Mouse (Mus musculus) heart, embryonic 14.5 days (tissue): Measurements from ENCODE around the gene Tnnc1. TPM values are rescaled to one million over a fixed set of nuclear protein-coding genes. Genes with fewer than 3 reads are reported as not detected.

Source experiments
- ATAC-seq: fragments of 200-750 bp; cut with Nextera tagmentation; 2 replicates; pipeline ENCODE4 v1.8.0; 2017; ENCODE audit warnings: low read depth, moderate TSS enrichment; ENCODE audit not compliant: insufficient number of reproducible peaks, insufficient read depth, low FRiP score
- H3K27ac ChIP-seq, 2 experiments: fragments of 200-500 bp in 1 of 2; fragments of 300-500 bp in 1 of 2; sonication (generic) in 1 of 2; replicated peaks in 1 of 2; 2 replicates each; pipeline ENCODE4 v1.5.1; 2012 to 2014; ENCODE audit warnings: low read depth in 2 of 2, low read length in 2 of 2, control low read depth in 1 of 2, mild to moderate bottlenecking in 1 of 2, mixed read lengths in 1 of 2; ENCODE audit not compliant: control insufficient read depth in 1 of 2, insufficient read depth in 1 of 2
- H3K27me3 ChIP-seq: fragments of 300-500 bp; sonication (generic); 2 replicates; pipeline ENCODE4 v1.6.1; 2014; ENCODE audit warnings: mild to moderate bottlenecking, low read length, control low read depth; ENCODE audit not compliant: control insufficient read depth, insufficient read depth
- H3K36me3 ChIP-seq: fragments of 300-500 bp; sonication (generic); 2 replicates; pipeline ENCODE4 v1.6.1; 2014; ENCODE audit warnings: mild to moderate bottlenecking, control low read depth, low read length, mixed read lengths; ENCODE audit not compliant: control insufficient read depth, insufficient read depth
- H3K4me1 ChIP-seq, 2 experiments: fragments of 200-500 bp in 1 of 2; fragments of 300-500 bp in 1 of 2; sonication (generic) in 1 of 2; 2 replicates each; pipeline ENCODE4 v1.6.1; 2012 to 2014; ENCODE audit warnings: low read length in 2 of 2, control low read depth in 1 of 2, mixed read lengths in 1 of 2; ENCODE audit not compliant: control insufficient read depth in 2 of 2, insufficient read depth in 2 of 2
- H3K4me2 ChIP-seq: fragments of 300-500 bp; sonication (generic); 2 replicates; pipeline ENCODE4 v1.6.1; 2014; ENCODE audit warnings: mild to moderate bottlenecking, low read length
- H3K4me3 ChIP-seq, 2 experiments: fragments of 200-500 bp in 1 of 2; fragments of 300-500 bp in 1 of 2; sonication (generic) in 1 of 2; 2 replicates each; pipeline ENCODE4 v1.5.1; 2012 to 2014; ENCODE audit warnings: low read length in 2 of 2, mild to moderate bottlenecking in 2 of 2, control low read depth in 1 of 2, low read depth in 1 of 2, moderate library complexity in 1 of 2; ENCODE audit not compliant: control insufficient read depth in 1 of 2, insufficient read depth in 1 of 2
- H3K9ac ChIP-seq: fragments of 300-500 bp; sonication (generic); 2 replicates; pipeline ENCODE4 v1.6.1; 2014; ENCODE audit warnings: mild to moderate bottlenecking, low read length
- H3K9me3 ChIP-seq: fragments of 300-500 bp; sonication (generic); 2 replicates; pipeline ENCODE4 v1.6.1; 2016; ENCODE audit warnings: low read length, control low read depth; ENCODE audit not compliant: control insufficient read depth
- WGBS: fragments of 180-500 bp; shearing (Covaris S2); extraction: QIAGEN DNeasy Blood & Tissue Kit; methylation state at CpG from one replicate; pipeline ENCODE4 v1.1.7; 2014; 5-methylcytosine and 5-hydroxymethylcytosine counted together
- polyA plus RNA-seq: library from polyadenylated mRNA; unstranded; fragments of >200 nt; fragmentation: Nextera tagmentation; extraction: Ambion mirVana; gene quantifications from 2 replicates; pipeline ENCODE4 v1.2.1, GENCODE M21; 2014

Gene Tnnc1
- polyA plus RNA-seq, 1 experiment from 2014 or later, result 5,119 TPM

- H3K27me3 ChIP-seq, result no peaks in the 10 kb centered on the region
- H3K4me1 ChIP-seq, result peaks cover 0 to 7% of the 10 kb centered on the region in 2 experiments; a peak in 2 of 4 replicates
- no peaks in the 10 kb centered on the region for H3K9me3 ChIP-seq
- 53% methylated on average over 18 of the region's 18 CpGs for WGBS
- ATAC-seq, result peak; percentile 17; the same call in 1 of the 2 replicates
- no peak overlapping the region for H3K9ac ChIP-seq
- H3K36me3 ChIP-seq, result peaks cover 81% of the 10 kb centered on the region
- peak overlapping the region in 1 of 2 experiments; percentile 37; a peak in 2 of 4 replicates for H3K27ac ChIP-seq
- no peak overlapping the region for H3K4me2 ChIP-seq
- H3K4me3 ChIP-seq, result no peak overlapping the region
Observed at GRCm38 (mm10) chr14:31172781-31173455, 35.2 kb upstream of the Tnnc1 start.

DNA sequence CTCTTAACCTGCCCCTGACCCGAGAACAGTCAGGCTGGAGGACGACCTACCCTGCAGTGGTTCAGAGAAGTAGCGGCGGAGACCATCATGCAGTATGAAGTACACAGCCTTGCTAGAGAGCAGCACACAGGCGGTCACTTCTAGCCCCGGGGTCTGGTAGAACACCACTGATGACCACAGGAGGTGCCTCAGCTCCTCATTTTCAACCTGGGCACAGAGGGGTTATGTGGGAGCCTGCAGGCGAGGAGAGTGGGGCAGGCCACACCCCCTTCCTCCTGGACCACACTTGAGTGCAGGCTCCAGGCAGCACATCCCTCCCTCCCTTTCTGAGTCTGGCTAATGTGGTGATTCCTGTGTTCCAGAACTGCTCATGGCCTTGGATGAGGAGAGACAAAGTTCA, 34.6 kb upstream of the Tnnc1 start:
- peak overlapping the region in 1 of 2 experiments; percentile 37; a peak in 1 of 4 replicates for H3K27ac ChIP-seq
- no peak overlapping the region for H3K9ac ChIP-seq
- H3K9me3 ChIP-seq, result no peaks in the 10 kb centered on the region
- ATAC-seq, result no peak
- no peak overlapping the region for H3K4me3 ChIP-seq
- peaks cover 0 to 7% of the 10 kb centered on the region in 2 experiments; a peak in 2 of 4 replicates for H3K4me1 ChIP-seq
- no peaks in the 10 kb centered on the region for H3K27me3 ChIP-seq
- H3K4me2 ChIP-seq, result no peak overlapping the region
- H3K36me3 ChIP-seq, result peaks cover 87% of the 10 kb centered on the region
- WGBS, result 85% methylated on average over 7 of the region's 7 CpGs

- Histone ChIP-seq H3K27ac (no peak overlapping the region), H3K4me2 (no peak overlapping the region), H3K36me3 (peaks cover 99% of the 10 kb centered on the region), H3K9ac (no peak overlapping the region), H3K4me1 (peaks cover 0 to 7% of the 10 kb centered on the region in 2 experiments; a peak in 2 of 4 replicates), H3K9me3 (no peaks in the 10 kb centered on the region), H3K27me3 (no peaks in the 10 kb centered on the region), H3K4me3 (no peak overlapping the region)
- WGBS, result 83% methylated on average over 15 of the region's 16 CpGs
- ATAC-seq, result no peak
Observed at GRCm38 (mm10) chr14:31177287-31177686, 30.8 kb upstream of the Tnnc1 start.

DNA sequence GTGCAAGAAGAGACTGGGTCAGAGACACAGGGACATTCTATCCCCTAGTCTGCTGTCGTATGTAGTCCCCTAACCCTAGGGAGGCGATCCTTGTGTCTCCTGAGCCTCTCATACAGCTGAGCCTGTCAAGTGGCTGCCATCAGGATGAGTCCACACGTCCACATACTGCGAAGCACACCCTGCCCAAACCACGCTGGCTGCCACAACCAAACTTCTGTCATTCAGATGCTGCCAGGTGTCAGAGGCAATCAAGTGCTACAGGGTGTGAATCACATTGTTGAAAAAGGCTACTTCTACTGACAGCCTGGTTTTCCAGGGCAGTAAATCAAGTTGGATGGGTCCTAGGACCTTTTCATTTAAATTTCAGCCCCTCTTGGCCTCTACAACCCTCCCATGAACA, 30.4 kb upstream of the Tnnc1 start:
- H3K36me3 ChIP-seq, result peaks cover 99% of the 10 kb centered on the region
- H3K27ac ChIP-seq, result no peak overlapping the region
- no peak overlapping the region for H3K4me3 ChIP-seq
- WGBS, result 80% methylated on average over 5 of the region's 5 CpGs
- H3K9me3 ChIP-seq, result no peaks in the 10 kb centered on the region
- no peaks in the 10 kb centered on the region for H3K27me3 ChIP-seq
- H3K9ac ChIP-seq, result no peak overlapping the region
- H3K4me2 ChIP-seq, result no peak overlapping the region
- peaks cover under 1 to 7% of the 10 kb centered on the region in 2 experiments; a peak in 2 of 4 replicates for H3K4me1 ChIP-seq
- ATAC-seq, result no peak

- Histone ChIP-seq H3K9ac (no peak overlapping the region), H3K27ac (no peak overlapping the region; a peak in 1 of 4 replicates), H3K9me3 (no peaks in the 10 kb centered on the region), H3K4me2 (no peak overlapping the region), H3K4me1 (peaks cover 0 to 2% of the 10 kb centered on the region in 2 experiments; a peak in 2 of 4 replicates), H3K36me3 (peaks cover 99% of the 10 kb centered on the region), H3K27me3 (no peaks in the 10 kb centered on the region), H3K4me3 (no peak overlapping the region)
- ATAC-seq, result no peak
- WGBS, result 78% methylated on average over 12 of the region's 12 CpGs
Observed at GRCm38 (mm10) chr14:31179677-31180365, 28.3 kb upstream of the Tnnc1 start.

DNA sequence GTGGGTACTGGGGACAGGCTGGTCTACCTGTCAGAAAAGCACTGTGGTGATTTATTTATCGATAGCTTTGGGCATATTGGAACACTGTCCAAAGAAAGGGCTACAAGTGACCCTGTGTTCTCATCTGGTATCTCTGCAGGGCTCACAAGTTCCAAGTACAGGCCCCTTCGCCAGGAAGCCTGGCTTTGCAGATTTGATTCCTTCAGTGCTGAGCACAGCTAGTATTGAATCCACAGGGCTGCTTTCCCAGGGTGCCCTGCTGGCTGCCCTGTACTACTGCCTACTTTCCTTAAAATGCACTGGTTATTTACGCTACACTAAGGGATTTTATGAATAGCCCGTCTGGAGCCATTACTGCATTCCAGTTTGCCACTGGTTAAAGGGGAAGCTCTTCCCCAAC, 26.6 kb upstream of the Tnnc1 start:
- no peak overlapping the region for H3K4me2 ChIP-seq
- H3K9me3 ChIP-seq, result no peaks in the 10 kb centered on the region
- WGBS, result 75% methylated on average over 4 of the region's 4 CpGs
- H3K27me3 ChIP-seq, result no peaks in the 10 kb centered on the region
- no peak for ATAC-seq
- H3K4me1 ChIP-seq, result peaks cover 2% of the 10 kb centered on the region in 2 experiments; a peak in 3 of 4 replicates
- no peak overlapping the region for H3K9ac ChIP-seq
- H3K27ac ChIP-seq, result no peak overlapping the region
- no peak overlapping the region for H3K4me3 ChIP-seq
- H3K36me3 ChIP-seq, result peaks cover 99% of the 10 kb centered on the region

- Histone ChIP-seq H3K4me1 (peaks cover 9 to 14% of the 10 kb centered on the region in 2 experiments), H3K4me2 (no peak overlapping the region), H3K27ac (peak overlapping the region; percentile 31; a peak in 1 of 4 replicates), H3K27me3 (no peaks in the 10 kb centered on the region), H3K9ac (no peak overlapping the region), H3K36me3 (peaks cover 99% of the 10 kb centered on the region), H3K4me3 (no peak overlapping the region), H3K9me3 (no peaks in the 10 kb centered on the region)
- ATAC-seq, result no peak
- 62% methylated on average over 2 of the region's 2 CpGs for WGBS
Observed at GRCm38 (mm10) chr14:31182786-31183290, 25.3 kb upstream of the Tnnc1 start.
